Comparison of ENCODE assay signal across 7 mouse cellular contexts in genomic region chr14:13960079-13960478, GRCm38 (mm10). TPM values are rescaled to one million over a fixed set of nuclear protein-coding genes. Genes with fewer than 3 reads are reported as not detected.
DNase-seq lines count a peak whose midpoint lies in the region; ATAC-seq and TF ChIP-seq lines count a peak whose summit lies in the region.

No protein-coding gene starts in this region.

- 2% methylated on average over 9 of the region's 9 CpGs for WGBS in embryonic facial prominence, embryonic 12.5 days
- WGBS in hindbrain, embryonic 10.5 days: 0% methylated on average over 9 of the region's 9 CpGs
- WGBS in limb, embryonic 13.5 days: 0% methylated on average over 9 of the region's 9 CpGs
- WGBS in midbrain, embryonic 12.5 days: under 1% methylated on average over 9 of the region's 9 CpGs
- WGBS in stomach, embryonic 16.5 days: 2% methylated on average over 9 of the region's 9 CpGs

- no peaks in the 10 kb centered on the region for H3K27me3 ChIP-seq in ES-Bruce4 (ENCODE audit: control insufficient read depth, insufficient read depth, low read length, poor library complexity, severe bottlenecking)
- no peaks in the 10 kb centered on the region for H3K27me3 ChIP-seq in embryonic facial prominence, embryonic 12.5 days
- H3K27me3 ChIP-seq in hindbrain, embryonic 10.5 days (ENCODE audit: insufficient read depth, poor library complexity, severe bottlenecking): no peaks in the 10 kb centered on the region
- no peaks in the 10 kb centered on the region for H3K27me3 ChIP-seq in limb, embryonic 13.5 days
- no peaks in the 10 kb centered on the region for H3K27me3 ChIP-seq in midbrain, embryonic 12.5 days
- no peaks in the 10 kb centered on the region for H3K27me3 ChIP-seq in stomach, embryonic 16.5 days (ENCODE audit: control insufficient read depth, insufficient read depth, low read length)

- TF ChIP-seq EP300 in ES-Bruce4 (IDR thresholded peaks at IDR 0.05; ENCODE audit: insufficient read depth, low read depth, low read length): no peak

- peak overlapping the region; percentile 96 for H3K4me3 ChIP-seq in ES-Bruce4 (ENCODE audit: low read depth, low read length)
- H3K4me3 ChIP-seq in embryonic facial prominence, embryonic 12.5 days: peak overlapping the region; percentile 87
- peak overlapping the region; percentile 90 for H3K4me3 ChIP-seq in hindbrain, embryonic 10.5 days
- H3K4me3 ChIP-seq in limb, embryonic 13.5 days: peak overlapping the region; percentile 90
- peak overlapping the region; percentile 93 for H3K4me3 ChIP-seq in midbrain, embryonic 12.5 days
- peak overlapping the region; percentile 97 for H3K4me3 ChIP-seq in stomach, embryonic 16.5 days (replicated peaks; ENCODE audit: low read length)

- H3K4me2 ChIP-seq in embryonic facial prominence, embryonic 12.5 days (replicated peaks): peak overlapping the region; percentile 65
- H3K4me2 ChIP-seq in limb, embryonic 13.5 days (replicated peaks): peak overlapping the region; percentile 72
- H3K4me2 ChIP-seq in midbrain, embryonic 12.5 days (replicated peaks): peak overlapping the region; percentile 59
- H3K4me2 ChIP-seq in stomach, embryonic 16.5 days (ENCODE audit: low read depth, low read length): peak overlapping the region; percentile 60

- TF ChIP-seq CTCF in ES-Bruce4 (IDR thresholded peaks at IDR 0.05; ENCODE audit: low read depth, low read length): no peak

- DNase-seq in adrenal gland, postnatal 14 days: peak; percentile 68
- DNase-seq in hindbrain, embryonic 10.5 days (ENCODE audit: low spot score): peak; percentile 51

- H3K4me1 ChIP-seq in ES-Bruce4 (ENCODE audit: control insufficient read depth, insufficient read depth, low read length): peaks cover 3% of the 10 kb centered on the region
- H3K4me1 ChIP-seq in embryonic facial prominence, embryonic 12.5 days: peaks cover 12% of the 10 kb centered on the region
- peaks cover 16% of the 10 kb centered on the region for H3K4me1 ChIP-seq in hindbrain, embryonic 10.5 days (replicated peaks)
- peaks cover 20% of the 10 kb centered on the region for H3K4me1 ChIP-seq in limb, embryonic 13.5 days
- H3K4me1 ChIP-seq in midbrain, embryonic 12.5 days: peaks cover 17% of the 10 kb centered on the region
- peaks cover 9% of the 10 kb centered on the region for H3K4me1 ChIP-seq in stomach, embryonic 16.5 days (ENCODE audit: control insufficient read depth, insufficient read depth, low read length)

- no peaks in the 10 kb centered on the region for H3K9me3 ChIP-seq in ES-Bruce4 (replicated peaks; ENCODE audit: control insufficient read depth, insufficient read depth, low read length, poor library complexity, severe bottlenecking)
- H3K9me3 ChIP-seq in embryonic facial prominence, embryonic 12.5 days: no peaks in the 10 kb centered on the region
- H3K9me3 ChIP-seq in hindbrain, embryonic 10.5 days: no peaks in the 10 kb centered on the region
- H3K9me3 ChIP-seq in limb, embryonic 13.5 days: no peaks in the 10 kb centered on the region
- H3K9me3 ChIP-seq in midbrain, embryonic 12.5 days: no peaks in the 10 kb centered on the region
- no peaks in the 10 kb centered on the region for H3K9me3 ChIP-seq in stomach, embryonic 16.5 days (replicated peaks; ENCODE audit: control insufficient read depth, low read length)

- H3K9ac ChIP-seq in ES-Bruce4 (ENCODE audit: low read depth, poor library complexity, severe bottlenecking): peak overlapping the region; percentile 88
- H3K9ac ChIP-seq in embryonic facial prominence, embryonic 12.5 days: peak overlapping the region; percentile 99
- H3K9ac ChIP-seq in limb, embryonic 13.5 days: peak overlapping the region; percentile 99
- peak overlapping the region; percentile 98 for H3K9ac ChIP-seq in midbrain, embryonic 12.5 days (replicated peaks)
- H3K9ac ChIP-seq in stomach, embryonic 16.5 days (ENCODE audit: low read length): peak overlapping the region; percentile 99

- ATAC-seq in embryonic facial prominence, embryonic 12.5 days (ENCODE audit: insufficient number of reproducible peaks, insufficient read depth, low FRiP score, low TSS enrichment): no peak
- no peak for ATAC-seq in limb, embryonic 13.5 days (ENCODE audit: low FRiP score, low read depth)
- peak; percentile 41 for ATAC-seq in midbrain, embryonic 12.5 days (ENCODE audit: low FRiP score, low read depth)
- ATAC-seq in stomach, embryonic 16.5 days (ENCODE audit: insufficient read depth, low FRiP score): no peak

- no peak overlapping the region; the same call in 1 of the 2 replicates for H3K27ac ChIP-seq in ES-Bruce4 (ENCODE audit: insufficient read depth, low read length)
- H3K27ac ChIP-seq in embryonic facial prominence, embryonic 12.5 days: peak overlapping the region; percentile 91; the same call in 1 of the 2 replicates
- peak overlapping the region; percentile 100 for H3K27ac ChIP-seq in hindbrain, embryonic 10.5 days
- H3K27ac ChIP-seq in limb, embryonic 13.5 days: peak overlapping the region; percentile 91; the same call in 1 of the 2 replicates
- peak overlapping the region; percentile 90 for H3K27ac ChIP-seq in midbrain, embryonic 12.5 days (replicated peaks)
- H3K27ac ChIP-seq in stomach, embryonic 16.5 days (ENCODE audit: low read length): peak overlapping the region; percentile 91; the same call in 1 of the 2 replicates

- no peaks in the 10 kb centered on the region for H3K36me3 ChIP-seq in ES-Bruce4 (ENCODE audit: control insufficient read depth, insufficient read depth, low read length, poor library complexity, severe bottlenecking)
- peaks cover 10% of the 10 kb centered on the region; the same call in 1 of the 2 replicates for H3K36me3 ChIP-seq in embryonic facial prominence, embryonic 12.5 days
- H3K36me3 ChIP-seq in hindbrain, embryonic 10.5 days: peaks cover 18% of the 10 kb centered on the region
- peaks cover 11% of the 10 kb centered on the region for H3K36me3 ChIP-seq in limb, embryonic 13.5 days
- peaks cover 11% of the 10 kb centered on the region for H3K36me3 ChIP-seq in midbrain, embryonic 12.5 days
- peaks cover 8% of the 10 kb centered on the region; the same call in 1 of the 2 replicates for H3K36me3 ChIP-seq in stomach, embryonic 16.5 days (ENCODE audit: control insufficient read depth, insufficient read depth, low read length)

- TF ChIP-seq POLR2A in ES-Bruce4 (IDR thresholded peaks at IDR 0.05; ENCODE audit: insufficient read depth, low read length): no peak

RNA-seq across cellular contexts. Expression of gene Atxn7, which starts 1.2 kb away (rescaled TPM):
- 7.4 and 9.6 TPM in 2 replicates for polyA plus RNA-seq in ES-Bruce4 (2011; ENCODE audit: insufficient read depth, insufficient read length, low read depth, missing spikeins)
- 28.0 and 36.7 TPM in 2 replicates for total RNA-seq in adrenal gland, postnatal 14 days (2021)
- polyA plus RNA-seq in embryonic facial prominence, embryonic 12.5 days (2016; fragmentation: Nextera tagmentation; extraction: Ambion mirVana): 5.0 and 5.3 TPM in 2 replicates
- polyA plus RNA-seq in hindbrain, embryonic 10.5 days (2016; fragmentation: Nextera tagmentation; extraction: Ambion mirVana): 3.1 and 3.5 TPM in 2 replicates
- polyA plus RNA-seq in limb, embryonic 13.5 days (2015; fragmentation: Nextera tagmentation; extraction: Ambion mirVana): 4.4 and 5.2 TPM in 2 replicates
- 5.4 and 6.6 TPM in 2 replicates for polyA plus RNA-seq in midbrain, embryonic 12.5 days (2016; fragmentation: Nextera tagmentation; extraction: Ambion mirVana)
- 3.8 and 4.1 TPM in 2 replicates for polyA plus RNA-seq in stomach, embryonic 16.5 days (2015; fragmentation: Nextera tagmentation; extraction: Ambion mirVana)

RNA-seq across cellular contexts. Expression of gene Thoc7, which starts 1.6 kb away (rescaled TPM):
- 105 and 113 TPM in 2 replicates for polyA plus RNA-seq in ES-Bruce4 (2011; ENCODE audit: insufficient read depth, insufficient read length, low read depth, missing spikeins)
- total RNA-seq in adrenal gland, postnatal 14 days (2021): 133 and 139 TPM in 2 replicates
- 191 and 193 TPM in 2 replicates for polyA plus RNA-seq in embryonic facial prominence, embryonic 12.5 days (2016; fragmentation: Nextera tagmentation; extraction: Ambion mirVana)
- 199 and 230 TPM in 2 replicates for polyA plus RNA-seq in hindbrain, embryonic 10.5 days (2016; fragmentation: Nextera tagmentation; extraction: Ambion mirVana)
- polyA plus RNA-seq in limb, embryonic 13.5 days (2015; fragmentation: Nextera tagmentation; extraction: Ambion mirVana): 213 and 222 TPM in 2 replicates
- polyA plus RNA-seq in midbrain, embryonic 12.5 days (2016; fragmentation: Nextera tagmentation; extraction: Ambion mirVana): 201 and 207 TPM in 2 replicates
- polyA plus RNA-seq in stomach, embryonic 16.5 days (2015; fragmentation: Nextera tagmentation; extraction: Ambion mirVana): 138 and 143 TPM in 2 replicates

RNA-seq across cellular contexts. Expression of gene Gm281, which starts 45.8 kb away (rescaled TPM):
- polyA plus RNA-seq in ES-Bruce4 (2011; ENCODE audit: insufficient read depth, insufficient read length, low read depth, missing spikeins): not detected in 2 replicates
- not detected in 2 replicates for total RNA-seq in adrenal gland, postnatal 14 days (2021)
- not detected in 2 replicates for polyA plus RNA-seq in embryonic facial prominence, embryonic 12.5 days (2016; fragmentation: Nextera tagmentation; extraction: Ambion mirVana)
- 0.07 TPM in 1 of 2 replicates, not detected in the other for polyA plus RNA-seq in hindbrain, embryonic 10.5 days (2016; fragmentation: Nextera tagmentation; extraction: Ambion mirVana)
- not detected in 2 replicates for polyA plus RNA-seq in limb, embryonic 13.5 days (2015; fragmentation: Nextera tagmentation; extraction: Ambion mirVana)
- polyA plus RNA-seq in midbrain, embryonic 12.5 days (2016; fragmentation: Nextera tagmentation; extraction: Ambion mirVana): not detected in 2 replicates
- polyA plus RNA-seq in stomach, embryonic 16.5 days (2015; fragmentation: Nextera tagmentation; extraction: Ambion mirVana): not detected in 2 replicates
